Mouse (Mus musculus) urinary bladder, postnatal 0 days (tissue): ENCODE results near the gene Slc5a10. TPM values are rescaled to one million over a fixed set of nuclear protein-coding genes. Genes with fewer than 3 reads are reported as not detected.

Source experiments
- polyA plus RNA-seq: library from polyadenylated mRNA; unstranded; fragments of >200 nt; fragmentation: Nextera tagmentation; extraction: Ambion mirVana; gene quantifications from 2 replicates; pipeline ENCODE4 v1.2.1, GENCODE M21; 2015

Gene Slc5a10
- polyA plus RNA-seq, result 0.08 and 0.13 TPM in 2 replicates

DNA sequence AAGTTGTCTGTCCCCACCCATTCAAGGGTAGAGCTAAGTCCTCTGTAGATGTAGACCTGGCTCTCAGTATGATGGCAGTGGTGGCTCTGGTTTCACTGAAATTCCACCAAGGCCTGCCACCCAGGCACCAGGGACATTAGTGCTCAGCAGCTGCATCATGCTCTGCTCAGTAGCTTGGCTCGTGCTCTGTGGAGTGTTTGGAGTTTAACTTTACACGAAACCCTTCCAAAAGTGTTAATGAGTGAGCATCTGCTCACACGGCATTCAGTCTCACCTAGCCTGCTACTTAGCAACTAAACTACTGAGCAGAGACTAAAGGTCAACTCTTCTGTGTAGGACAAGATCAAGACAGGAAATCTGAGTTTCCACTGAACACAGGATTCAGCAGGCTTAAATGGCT lies at the start of gene Slc5a10:
Gene Slc5a10, minus strand, starts transcription at position 191 of the 400 bp plus-strand sequence.

DNA sequence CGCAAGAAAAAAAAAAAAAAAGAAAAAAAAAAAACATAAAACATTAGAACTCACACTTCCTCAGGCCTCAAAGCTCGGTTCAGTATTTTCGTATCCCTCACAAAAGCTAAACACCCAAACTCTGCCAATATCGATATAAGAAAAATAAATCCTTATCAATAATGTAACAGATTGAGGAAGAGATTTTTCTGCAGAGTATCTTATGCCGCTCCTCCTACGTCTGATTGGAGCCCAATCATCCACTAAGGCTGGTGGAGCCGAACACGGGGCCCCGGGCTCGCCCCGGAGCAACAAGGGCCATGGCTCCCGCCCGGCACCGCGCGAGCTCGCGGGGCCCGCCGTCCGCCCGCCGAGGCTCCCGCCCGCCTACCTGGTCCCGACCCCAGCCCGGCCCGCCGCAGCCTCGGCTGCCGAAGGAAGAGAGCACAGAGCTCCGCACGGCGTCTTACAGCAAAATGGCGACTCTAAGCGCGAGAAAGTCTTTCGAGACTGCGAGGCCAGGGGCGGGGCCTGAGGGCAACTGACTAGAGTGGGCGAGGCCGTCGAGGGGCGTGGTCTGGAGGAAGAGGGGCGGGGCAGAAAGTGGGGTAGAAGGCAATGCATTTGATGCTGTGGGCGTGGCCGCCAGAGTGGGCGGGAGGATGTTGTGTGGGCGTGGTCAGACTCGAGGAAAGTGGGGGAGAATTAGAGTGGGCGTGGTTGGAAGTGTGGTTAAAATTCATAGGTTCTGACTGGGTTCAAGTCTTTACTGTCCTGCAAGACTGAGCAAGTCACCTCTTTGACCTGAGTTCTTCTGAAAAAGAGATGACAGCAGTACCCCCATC lies 41.2 kb upstream of the Slc5a10 start, which contains the start of gene Prpsap2:
Gene Prpsap2, minus strand, starts transcription at position 505 of the 824 bp plus-strand sequence.

GRCm38 (mm10) chr11:61683907-61684731 lies 36.5 kb downstream of the Slc5a10 start, which contains the start of gene Fam83g:
Gene Fam83g (plus strand): TSS chr11:61684091.

GRCm38 (mm10) chr11:61652686-61653447 lies 67.8 kb downstream of the Slc5a10 start, which contains the start of gene Grap:
Gene Grap (plus strand): TSS chr11:61653265.

Other genes starting within 250 kb of the Slc5a10 start
- 366 and 434 TPM in 2 replicates for gene Mfap4, start 235.4 kb downstream of the Slc5a10 start, polyA plus RNA-seq
- 25.2 and 28.8 TPM in 2 replicates for gene Mapk7, start 226.4 kb downstream of the Slc5a10 start, polyA plus RNA-seq
- 15.3 and 17.5 TPM in 2 replicates for gene B9d1, start 215.7 kb downstream of the Slc5a10 start, polyA plus RNA-seq
- gene Epn2, start 141.1 kb downstream of the Slc5a10 start, polyA plus RNA-seq, result 26.0 and 34.3 TPM in 2 replicates
- 4.9 and 8.0 TPM in 2 replicates for gene Grap, start 67.6 kb downstream of the Slc5a10 start, polyA plus RNA-seq
- 4.5 and 4.7 TPM in 2 replicates for gene Fam83g, start 36.7 kb downstream of the Slc5a10 start, polyA plus RNA-seq
- 12.1 and 13.7 TPM in 2 replicates for gene Prpsap2, start 41.3 kb upstream of the Slc5a10 start, polyA plus RNA-seq
- 8.8 and 9.2 TPM in 2 replicates for gene Ulk2, start 134.2 kb upstream of the Slc5a10 start, polyA plus RNA-seq
- 8.6 and 8.7 TPM in 2 replicates for gene Akap10, start 209.4 kb upstream of the Slc5a10 start, polyA plus RNA-seq
- gene Specc1, start 235.9 kb upstream of the Slc5a10 start, polyA plus RNA-seq, result 11.0 and 13.1 TPM in 2 replicates